Mouse (Mus musculus): Measurements from ENCODE around the gene Ogdhl.

DNA sequence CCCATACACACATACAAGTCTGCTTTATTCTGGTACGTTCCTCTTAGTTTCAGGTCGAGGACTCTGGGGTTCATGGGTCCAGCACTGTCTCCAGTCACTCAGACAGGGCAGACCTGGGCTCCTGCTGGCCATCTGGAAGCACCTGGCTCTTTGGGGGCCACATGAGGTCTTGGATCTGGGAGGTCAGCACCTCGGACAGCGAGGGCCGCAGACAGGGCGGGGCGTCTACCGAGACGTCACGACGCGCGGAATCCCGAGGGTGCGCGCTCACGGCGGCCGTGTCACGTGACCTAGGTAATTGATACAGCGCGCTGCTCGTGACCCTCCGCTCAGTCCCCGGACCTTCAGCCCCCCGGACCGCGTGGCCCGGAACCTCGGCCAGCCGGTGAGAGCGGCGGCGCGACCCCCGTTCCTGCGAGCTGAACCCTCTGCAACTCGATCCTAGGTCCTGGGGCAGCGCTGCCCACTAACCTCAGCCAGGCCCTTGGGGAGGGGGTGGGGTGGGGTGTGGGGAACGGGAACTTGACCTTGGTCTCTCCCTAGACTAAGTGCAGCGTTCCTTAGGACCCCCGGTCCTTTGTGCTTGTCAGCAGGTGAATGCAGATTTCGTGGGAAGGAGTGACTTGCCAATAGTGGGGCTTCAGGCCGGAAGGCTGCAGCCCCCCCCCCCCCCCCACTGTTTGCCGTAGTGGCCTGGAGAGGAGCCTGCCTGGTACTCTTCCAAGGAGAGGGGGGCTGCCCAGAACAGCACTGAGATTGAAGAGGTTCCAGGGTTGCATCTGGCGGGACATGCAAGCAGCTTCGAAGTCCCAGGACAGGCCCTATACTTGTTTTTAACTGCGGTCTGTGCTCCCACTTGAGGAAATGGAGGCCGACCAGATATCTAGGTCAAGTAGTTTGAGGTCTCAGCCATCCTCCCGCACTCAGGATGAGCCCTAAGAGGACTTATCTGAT, at the start of gene Ogdhl:
- TF ChIP-seq CTCF (IDR thresholded peaks at IDR 0.05; ENCODE audit: low read depth) (no peak), EP300 (IDR thresholded peaks at IDR 0.05; ENCODE audit: low read depth) (no peak)

All from heart, postnatal 0 days (tissue).